Mouse (Mus musculus) adipocyte (in vitro differentiated cells): ENCODE data around the gene Gabrb1.

Source experiments
- DNase-seq: peaks from one replicate; pipeline ENCODE4 v3.0.0-alpha.2; 2016; ENCODE audit warnings: low spot score

Gabrb1 gene

GRCm38 (mm10) chr5:72160781-72161485 is 503.0 kb downstream of the Gabrb1 start:
- DNase-seq = no peak

GRCm38 (mm10) chr5:72162855-72163254 is 504.9 kb downstream of the Gabrb1 start:
- no peak for DNase-seq

GRCm38 (mm10) chr5:72164386-72164785 is 506.5 kb downstream of the Gabrb1 start:
- no peak for DNase-seq

- peak; percentile 99 for DNase-seq
These were observed 509.8 kb downstream of the Gabrb1 start, which contains the start of gene Commd8 for GRCm38 (mm10) chr5:72167594-72168284. TSS of gene Commd8 (minus strand) at chr5:72168189.

- DNase-seq = no peak
These were observed 510.3 kb downstream of the Gabrb1 start for GRCm38 (mm10) chr5:72168285-72168621.

GRCm38 (mm10) chr5:72170067-72170466 is 512.2 kb downstream of the Gabrb1 start:
- DNase-seq = no peak

GRCm38 (mm10) chr5:72172675-72173074 is 514.8 kb downstream of the Gabrb1 start:
- DNase-seq = peak; percentile 85

GRCm38 (mm10) chr5:72173521-72173920 is 515.6 kb downstream of the Gabrb1 start:
- DNase-seq = no peak

GRCm38 (mm10) chr5:72175050-72175449 is 517.1 kb downstream of the Gabrb1 start:
- no peak for DNase-seq

- no peak for DNase-seq
These were observed 517.6 kb downstream of the Gabrb1 start for GRCm38 (mm10) chr5:72175530-72175929.

- DNase-seq = no peak
These were observed 523.3 kb downstream of the Gabrb1 start for GRCm38 (mm10) chr5:72181194-72181593.

GRCm38 (mm10) chr5:72182804-72183203 is 524.9 kb downstream of the Gabrb1 start:
- DNase-seq = no peak

GRCm38 (mm10) chr5:72183929-72184328 is 526.0 kb downstream of the Gabrb1 start:
- no peak for DNase-seq

- no peak for DNase-seq
These were observed 526.7 kb downstream of the Gabrb1 start for GRCm38 (mm10) chr5:72184437-72185100.

- no peak for DNase-seq
These were observed 533.2 kb downstream of the Gabrb1 start for GRCm38 (mm10) chr5:72191154-72191553.

- DNase-seq = no peak
These were observed 534.0 kb downstream of the Gabrb1 start for GRCm38 (mm10) chr5:72191932-72192331.

- peak; percentile 24 for DNase-seq
These were observed 537.5 kb downstream of the Gabrb1 start for GRCm38 (mm10) chr5:72195442-72195841.
